Mouse (Mus musculus) heart, postnatal 0 days (tissue): ENCODE data around the gene Magi1.

Source experiments
- CTCF ChIP-seq: IDR thresholded peaks from 2 replicates; pipeline ENCODE4 v1.5.1; 2016; ENCODE audit warnings: antibody characterized with exemption, control low read depth, low read depth
- EP300 ChIP-seq: IDR thresholded peaks from 2 replicates; pipeline ENCODE4 v1.6.1; 2016; ENCODE audit warnings: antibody characterized with exemption, low read depth

DNA sequence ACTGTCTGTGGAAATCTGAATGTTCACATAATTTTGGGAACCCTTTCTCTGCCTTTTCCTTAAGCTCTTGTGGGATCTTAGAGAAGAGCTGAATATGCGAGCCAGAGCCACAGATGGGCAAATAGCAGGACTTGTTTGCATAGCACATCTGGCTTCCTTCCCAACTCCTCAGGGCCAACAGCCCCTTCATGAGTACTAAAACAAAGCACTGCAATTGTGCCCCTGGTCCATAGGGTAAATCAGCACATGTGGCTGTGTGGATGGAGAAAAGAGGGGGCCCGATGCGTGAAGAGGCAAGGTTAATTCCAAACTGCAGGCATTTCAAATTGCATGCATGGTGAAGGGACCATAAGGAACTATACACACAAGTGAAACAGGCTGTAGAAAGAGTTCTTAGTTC is 180.1 kb downstream of the Magi1 start:
- TF ChIP-seq EP300 (no peak), CTCF (no peak)
